Mouse (Mus musculus): ENCODE measurements at regions not wholly inside any gene's neighbourhood (a gene's known extent, or its start where the extent isn't known, plus 50 kb on each side); places are given as distances from the start of the nearest gene placed in this dataset.

- no peak overlapping the region for H3K4me2 ChIP-seq (replicated peaks)
- H3K9ac ChIP-seq (replicated peaks) = no peak overlapping the region
- H3K27ac ChIP-seq = no peak overlapping the region
- H3K27me3 ChIP-seq = no peaks in the 10 kb centered on the region
- H3K9me3 ChIP-seq = no peaks in the 10 kb centered on the region
- H3K4me3 ChIP-seq (replicated peaks) = no peak overlapping the region
- WGBS = 93% methylated on average over 4 of the region's 4 CpGs
- peaks cover 9% of the 10 kb centered on the region for H3K4me1 ChIP-seq (replicated peaks)
- H3K36me3 ChIP-seq = no peaks in the 10 kb centered on the region
- ATAC-seq = no peak
Measured at GRCm38 (mm10) chr3:136611682-136612081, 58.2 kb upstream of the Ppp3ca start.

GRCm38 (mm10) chr3:136610556-136610924 lies 59.4 kb upstream of the Ppp3ca start:
- H3K9me3 ChIP-seq = no peaks in the 10 kb centered on the region
- no peak overlapping the region for H3K4me3 ChIP-seq (replicated peaks)
- no peak for ATAC-seq
- peaks cover 9% of the 10 kb centered on the region for H3K4me1 ChIP-seq (replicated peaks)
- H3K36me3 ChIP-seq = no peaks in the 10 kb centered on the region
- no peak overlapping the region for H3K27ac ChIP-seq
- H3K27me3 ChIP-seq = no peaks in the 10 kb centered on the region
- no peak overlapping the region for H3K4me2 ChIP-seq (replicated peaks)
- H3K9ac ChIP-seq (replicated peaks) = no peak overlapping the region
- 86% methylated on average over 5 of the region's 5 CpGs for WGBS

GRCm38 (mm10) chr3:136609855-136610555 lies 59.9 kb upstream of the Ppp3ca start:
- Histone ChIP-seq H3K4me3 (replicated peaks) (no peak overlapping the region), H3K4me2 (replicated peaks) (no peak overlapping the region), H3K4me1 (replicated peaks) (peaks cover 9% of the 10 kb centered on the region), H3K27ac (no peak overlapping the region), H3K9me3 (no peaks in the 10 kb centered on the region), H3K36me3 (no peaks in the 10 kb centered on the region), H3K27me3 (no peaks in the 10 kb centered on the region), H3K9ac (replicated peaks) (no peak overlapping the region)
- no peak for ATAC-seq
- WGBS = 55% methylated on average over 6 of the region's 6 CpGs

- H3K4me1 ChIP-seq (replicated peaks) = no peaks in the 10 kb centered on the region
- H3K9ac ChIP-seq (replicated peaks) = no peak overlapping the region
- H3K4me3 ChIP-seq (replicated peaks) = no peak overlapping the region
- 80% methylated on average over 1 of the region's 1 CpGs for WGBS
- no peak overlapping the region for H3K4me2 ChIP-seq (replicated peaks)
- no peaks in the 10 kb centered on the region for H3K9me3 ChIP-seq
- H3K27me3 ChIP-seq = no peaks in the 10 kb centered on the region
- H3K27ac ChIP-seq = no peak overlapping the region
- ATAC-seq = no peak
- no peaks in the 10 kb centered on the region for H3K36me3 ChIP-seq
Measured at GRCm38 (mm10) chr3:136601706-136602105, 68.2 kb upstream of the Ppp3ca start.

GRCm38 (mm10) chr3:136583937-136584336 lies 86.0 kb upstream of the Ppp3ca start:
- no peak overlapping the region for H3K27ac ChIP-seq
- no peaks in the 10 kb centered on the region for H3K4me1 ChIP-seq (replicated peaks)
- no peak overlapping the region for H3K4me2 ChIP-seq (replicated peaks)
- WGBS = 96% methylated on average over 1 of the region's 1 CpGs
- H3K9ac ChIP-seq (replicated peaks) = no peak overlapping the region
- H3K27me3 ChIP-seq = no peaks in the 10 kb centered on the region
- no peaks in the 10 kb centered on the region for H3K36me3 ChIP-seq
- H3K9me3 ChIP-seq = no peaks in the 10 kb centered on the region
- no peak for ATAC-seq
- H3K4me3 ChIP-seq (replicated peaks) = no peak overlapping the region

GRCm38 (mm10) chr3:136578016-136578415 lies 91.9 kb upstream of the Ppp3ca start:
- Histone ChIP-seq H3K4me1 (replicated peaks) (no peaks in the 10 kb centered on the region), H3K4me2 (replicated peaks) (no peak overlapping the region), H3K36me3 (no peaks in the 10 kb centered on the region), H3K27ac (no peak overlapping the region), H3K27me3 (no peaks in the 10 kb centered on the region), H3K4me3 (replicated peaks) (no peak overlapping the region), H3K9ac (replicated peaks) (no peak overlapping the region), H3K9me3 (no peaks in the 10 kb centered on the region)
- ATAC-seq = no peak
- 89% methylated on average over 3 of the region's 3 CpGs for WGBS

GRCm38 (mm10) chr3:136570517-136570916 lies 99.4 kb upstream of the Ppp3ca start:
- WGBS = 72% methylated on average over 1 of the region's 1 CpGs
- no peak overlapping the region for H3K9ac ChIP-seq (replicated peaks)
- H3K27me3 ChIP-seq = no peaks in the 10 kb centered on the region
- no peaks in the 10 kb centered on the region for H3K36me3 ChIP-seq
- H3K4me2 ChIP-seq (replicated peaks) = no peak overlapping the region
- H3K4me3 ChIP-seq (replicated peaks) = no peak overlapping the region
- no peaks in the 10 kb centered on the region for H3K9me3 ChIP-seq
- ATAC-seq = no peak
- H3K4me1 ChIP-seq (replicated peaks) = no peaks in the 10 kb centered on the region
- no peak overlapping the region for H3K27ac ChIP-seq

GRCm38 (mm10) chr3:136556488-136556887 lies 113.4 kb upstream of the Ppp3ca start:
- WGBS = 83% methylated on average over 2 of the region's 2 CpGs
- Histone ChIP-seq H3K27me3 (0 out of 2 replicates have a peak, but pooled peaks cover 3% of the 10 kb centered on the region), H3K9ac (replicated peaks) (no peak overlapping the region), H3K9me3 (no peaks in the 10 kb centered on the region), H3K27ac (no peak overlapping the region), H3K36me3 (no peaks in the 10 kb centered on the region), H3K4me1 (replicated peaks) (no peaks in the 10 kb centered on the region), H3K4me2 (replicated peaks) (no peak overlapping the region), H3K4me3 (replicated peaks) (no peak overlapping the region)
- ATAC-seq = no peak

- WGBS = 40% methylated on average over 1 of the region's 1 CpGs
Measured at GRCm38 (mm10) chr3:136549471-136549870, 120.5 kb upstream of the Ppp3ca start.

GRCm38 (mm10) chr3:136531604-136532003 lies 138.3 kb upstream of the Ppp3ca start:
- no peak overlapping the region for H3K4me3 ChIP-seq (replicated peaks)
- no peak overlapping the region for H3K4me2 ChIP-seq (replicated peaks)
- no peak overlapping the region for H3K9ac ChIP-seq (replicated peaks)
- H3K4me1 ChIP-seq (replicated peaks) = no peaks in the 10 kb centered on the region
- H3K9me3 ChIP-seq = no peaks in the 10 kb centered on the region
- H3K27ac ChIP-seq = no peak overlapping the region
- WGBS = 93% methylated on average over 1 of the region's 1 CpGs
- H3K27me3 ChIP-seq = no peaks in the 10 kb centered on the region
- no peak for ATAC-seq
- H3K36me3 ChIP-seq = no peaks in the 10 kb centered on the region

More at GRCm38 (mm10) chr3:136549471-136549870, 120.5 kb upstream of the Ppp3ca start:
- no peaks in the 10 kb centered on the region for H3K4me1 ChIP-seq (replicated peaks)
- H3K9me3 ChIP-seq = no peaks in the 10 kb centered on the region
- no peak overlapping the region for H3K27ac ChIP-seq
- H3K4me2 ChIP-seq (replicated peaks) = no peak overlapping the region
- no peak overlapping the region for H3K4me3 ChIP-seq (replicated peaks)
- H3K27me3 ChIP-seq = 0 out of 2 replicates have a peak, but pooled peaks cover 3% of the 10 kb centered on the region
- no peaks in the 10 kb centered on the region for H3K36me3 ChIP-seq
- no peak for ATAC-seq
- H3K9ac ChIP-seq (replicated peaks) = no peak overlapping the region

GRCm38 (mm10) chr3:136508575-136508974 lies 161.3 kb upstream of the Ppp3ca start:
- WGBS = 78% methylated on average over 2 of the region's 2 CpGs
- no peaks in the 10 kb centered on the region for H3K4me1 ChIP-seq (replicated peaks)
- H3K4me2 ChIP-seq (replicated peaks) = no peak overlapping the region
- no peak for ATAC-seq
- H3K36me3 ChIP-seq = no peaks in the 10 kb centered on the region
- H3K9ac ChIP-seq (replicated peaks) = no peak overlapping the region
- no peaks in the 10 kb centered on the region for H3K27me3 ChIP-seq
- no peak overlapping the region for H3K4me3 ChIP-seq (replicated peaks)
- H3K27ac ChIP-seq = no peak overlapping the region
- no peaks in the 10 kb centered on the region for H3K9me3 ChIP-seq

GRCm38 (mm10) chr3:136507070-136507469 lies 162.9 kb upstream of the Ppp3ca start:
- Histone ChIP-seq H3K27ac (no peak overlapping the region), H3K4me1 (replicated peaks) (no peaks in the 10 kb centered on the region), H3K9ac (replicated peaks) (no peak overlapping the region), H3K4me2 (replicated peaks) (no peak overlapping the region), H3K36me3 (no peaks in the 10 kb centered on the region), H3K27me3 (no peaks in the 10 kb centered on the region), H3K9me3 (no peaks in the 10 kb centered on the region), H3K4me3 (replicated peaks) (no peak overlapping the region)
- ATAC-seq = no peak
- WGBS = 74% methylated on average over 7 of the region's 7 CpGs

GRCm38 (mm10) chr3:136494831-136495230 lies 169.0 kb upstream of the Bank1 start:
- H3K4me3 ChIP-seq (replicated peaks) = no peak overlapping the region
- H3K27ac ChIP-seq = no peak overlapping the region
- no peak overlapping the region for H3K9ac ChIP-seq (replicated peaks)
- no peaks in the 10 kb centered on the region for H3K4me1 ChIP-seq (replicated peaks)
- no peak for ATAC-seq
- H3K9me3 ChIP-seq = no peaks in the 10 kb centered on the region
- no peak overlapping the region for H3K4me2 ChIP-seq (replicated peaks)
- H3K27me3 ChIP-seq = no peaks in the 10 kb centered on the region
- no peaks in the 10 kb centered on the region for H3K36me3 ChIP-seq
